Mouse (Mus musculus) intestine, embryonic 14.5 days (tissue): ENCODE measurements around the gene Esyt3. TPM values are rescaled to one million over a fixed set of nuclear protein-coding genes. Genes with fewer than 3 reads are reported as not detected.
A peak's percentile ranks its signal among the peaks of the same experiment; 100 is the strongest.

ENCODE experiments used
- ATAC-seq: fragments of 200-750 bp; cut with Nextera tagmentation; replicated peaks from 2 replicates; pipeline ENCODE4 v1.8.0; 2017; ENCODE audit warnings: low read depth, moderate number of reproducible peaks, moderate TSS enrichment, moderate library complexity; ENCODE audit not compliant: low FRiP score, low TSS enrichment
- DNase-seq: peaks from one replicate; pipeline ENCODE4 v3.0.0-alpha.2; 2018; ENCODE audit warnings: low spot score
- H3K27ac ChIP-seq: fragments of 300-500 bp; sonication (generic); 2 replicates; pipeline ENCODE4 v1.5.1; 2014; ENCODE audit warnings: low read depth, mild to moderate bottlenecking, control low read depth
- H3K27me3 ChIP-seq: fragments of 300-500 bp; sonication (generic); replicated peaks from 2 replicates; pipeline ENCODE4 v1.6.1; 2014; ENCODE audit warnings: low read length, control low read depth; ENCODE audit not compliant: control insufficient read depth, insufficient read depth
- H3K36me3 ChIP-seq: fragments of 300-500 bp; sonication (generic); 2 replicates; pipeline ENCODE4 v1.6.1; 2014; ENCODE audit warnings: low read length, control low read depth; ENCODE audit not compliant: control insufficient read depth, insufficient read depth
- H3K4me1 ChIP-seq: fragments of 300-500 bp; sonication (generic); replicated peaks from 2 replicates; pipeline ENCODE4 v1.6.1; 2014; ENCODE audit warnings: low read length, control low read depth, mixed read lengths; ENCODE audit not compliant: control insufficient read depth, insufficient read depth
- H3K4me2 ChIP-seq: fragments of 300-500 bp; sonication (generic); 2 replicates; pipeline ENCODE4 v1.6.1; 2014; ENCODE audit warnings: low read length
- H3K4me3 ChIP-seq: fragments of 300-500 bp; sonication (generic); 2 replicates; pipeline ENCODE4 v1.5.1; 2014; ENCODE audit warnings: low read depth, low read length, control low read depth, mixed read lengths
- H3K9ac ChIP-seq: fragments of 300-500 bp; sonication (generic); 2 replicates; pipeline ENCODE4 v1.6.1; 2014; ENCODE audit warnings: mild to moderate bottlenecking, low read length
- H3K9me3 ChIP-seq: fragments of 300-500 bp; sonication (generic); 2 replicates; pipeline ENCODE4 v1.6.1; 2016; ENCODE audit warnings: low read length, control low read depth; ENCODE audit not compliant: control insufficient read depth
- WGBS: fragments of 180-500 bp; shearing (Covaris S2); extraction: QIAGEN DNeasy Blood & Tissue Kit; methylation state at CpG from one replicate; pipeline ENCODE4 v1.1.7; 2014; 5-methylcytosine and 5-hydroxymethylcytosine counted together
- polyA plus RNA-seq: library from polyadenylated mRNA; unstranded; fragments of >200 nt; fragmentation: Nextera tagmentation; extraction: Ambion mirVana; gene quantifications from 2 replicates; pipeline ENCODE4 v1.2.1, GENCODE M21; 2014

The Esyt3 gene
- polyA plus RNA-seq, 1 experiment from 2014 or later = 0.24 TPM

- ATAC-seq = peak; percentile 20; the same call in 1 of the 2 replicates
- no peaks in the 10 kb centered on the region for H3K4me1 ChIP-seq
- H3K9ac ChIP-seq = no peak overlapping the region
- 63% methylated on average over 5 of the region's 5 CpGs for WGBS
- H3K4me2 ChIP-seq = no peak overlapping the region
- H3K36me3 ChIP-seq = peaks cover 10% of the 10 kb centered on the region; the same call in 1 of the 2 replicates
- no peak overlapping the region for H3K27ac ChIP-seq
- no peaks in the 10 kb centered on the region for H3K9me3 ChIP-seq
- no peak overlapping the region for H3K4me3 ChIP-seq
- no peaks in the 10 kb centered on the region for H3K27me3 ChIP-seq
- DNase-seq = no peak
Measured at GRCm38 (mm10) chr9:99390201-99390600, 31.8 kb upstream of the Esyt3 start.

GRCm38 (mm10) chr9:99389506-99389905 is 31.1 kb upstream of the Esyt3 start:
- H3K27me3 ChIP-seq = no peaks in the 10 kb centered on the region
- no peaks in the 10 kb centered on the region; the same call in 1 of the 2 replicates for H3K4me1 ChIP-seq
- no peaks in the 10 kb centered on the region for H3K9me3 ChIP-seq
- H3K27ac ChIP-seq = no peak overlapping the region
- H3K36me3 ChIP-seq = peaks cover 10% of the 10 kb centered on the region; the same call in 1 of the 2 replicates
- no peak overlapping the region for H3K4me2 ChIP-seq
- WGBS = 68% methylated on average over 8 of the region's 8 CpGs
- H3K9ac ChIP-seq = no peak overlapping the region
- DNase-seq (no peak), ATAC-seq (no peak)
- no peak overlapping the region for H3K4me3 ChIP-seq

GRCm38 (mm10) chr9:99388856-99389255 is 30.5 kb upstream of the Esyt3 start:
- Histone ChIP-seq H3K27me3 (no peaks in the 10 kb centered on the region), H3K27ac (no peak overlapping the region), H3K36me3 (peaks cover 10% of the 10 kb centered on the region; the same call in 1 of the 2 replicates), H3K9me3 (no peaks in the 10 kb centered on the region), H3K9ac (no peak overlapping the region), H3K4me2 (no peak overlapping the region), H3K4me3 (no peak overlapping the region), H3K4me1 (no peaks in the 10 kb centered on the region; the same call in 1 of the 2 replicates)
- DNase-seq (no peak), ATAC-seq (no peak)
- WGBS = 80% methylated on average over 9 of the region's 9 CpGs

GRCm38 (mm10) chr9:99388078-99388477 is 29.7 kb upstream of the Esyt3 start:
- H3K4me3 ChIP-seq = no peak overlapping the region
- no peaks in the 10 kb centered on the region; the same call in 1 of the 2 replicates for H3K4me1 ChIP-seq
- H3K36me3 ChIP-seq = peaks cover 10% of the 10 kb centered on the region; the same call in 1 of the 2 replicates
- no peak overlapping the region for H3K9ac ChIP-seq
- whole genome bisulfite sequencing = 80% methylated on average over 5 of the region's 5 CpGs
- no peak for DNase-seq
- ATAC-seq = no peak
- no peaks in the 10 kb centered on the region for H3K27me3 ChIP-seq
- no peak overlapping the region for H3K4me2 ChIP-seq
- H3K9me3 ChIP-seq = no peaks in the 10 kb centered on the region
- H3K27ac ChIP-seq = no peak overlapping the region

GRCm38 (mm10) chr9:99382556-99382955 is 24.2 kb upstream of the Esyt3 start:
- H3K9ac ChIP-seq = no peak overlapping the region
- no peaks in the 10 kb centered on the region for H3K36me3 ChIP-seq
- WGBS = 67% methylated on average over 9 of the region's 9 CpGs
- no peaks in the 10 kb centered on the region for H3K9me3 ChIP-seq
- no peak for DNase-seq
- ATAC-seq = no peak
- no peaks in the 10 kb centered on the region for H3K27me3 ChIP-seq
- H3K4me1 ChIP-seq = no peaks in the 10 kb centered on the region; the same call in 1 of the 2 replicates
- H3K4me2 ChIP-seq = no peak overlapping the region
- no peak overlapping the region for H3K27ac ChIP-seq
- H3K4me3 ChIP-seq = no peak overlapping the region

- H3K4me1 ChIP-seq = no peaks in the 10 kb centered on the region; the same call in 1 of the 2 replicates
- no peak overlapping the region for H3K4me3 ChIP-seq
- no peaks in the 10 kb centered on the region for H3K27me3 ChIP-seq
- H3K36me3 ChIP-seq = no peaks in the 10 kb centered on the region
- no peaks in the 10 kb centered on the region for H3K9me3 ChIP-seq
- WGBS = 76% methylated on average over 5 of the region's 5 CpGs
- H3K9ac ChIP-seq = no peak overlapping the region
- H3K4me2 ChIP-seq = no peak overlapping the region
- H3K27ac ChIP-seq = no peak overlapping the region
- ATAC-seq (no peak), DNase-seq (no peak)
Measured at GRCm38 (mm10) chr9:99379194-99379593, 20.8 kb upstream of the Esyt3 start.

- DNase-seq (peak; percentile 78), ATAC-seq (no peak; the same call in 1 of the 2 replicates)
- Histone ChIP-seq H3K27me3 (no peaks in the 10 kb centered on the region), H3K4me3 (no peak overlapping the region), H3K27ac (no peak overlapping the region), H3K9me3 (no peaks in the 10 kb centered on the region), H3K9ac (no peak overlapping the region), H3K4me1 (no peaks in the 10 kb centered on the region), H3K4me2 (no peak overlapping the region), H3K36me3 (no peaks in the 10 kb centered on the region)
- WGBS = 9% methylated on average over 14 of the region's 14 CpGs
Measured at GRCm38 (mm10) chr9:99376591-99377418, 18.4 kb upstream of the Esyt3 start.

GRCm38 (mm10) chr9:99368431-99368830 is 10.1 kb upstream of the Esyt3 start:
- H3K27me3 ChIP-seq = no peaks in the 10 kb centered on the region
- DNase-seq (no peak), ATAC-seq (no peak)
- H3K9ac ChIP-seq = no peak overlapping the region
- H3K9me3 ChIP-seq = no peaks in the 10 kb centered on the region
- no peaks in the 10 kb centered on the region for H3K36me3 ChIP-seq
- no peak overlapping the region for H3K4me3 ChIP-seq
- 69% methylated on average over 7 of the region's 7 CpGs for WGBS
- no peaks in the 10 kb centered on the region for H3K4me1 ChIP-seq
- H3K27ac ChIP-seq = no peak overlapping the region
- H3K4me2 ChIP-seq = no peak overlapping the region

GRCm38 (mm10) chr9:99365906-99366305 is 7.5 kb upstream of the Esyt3 start:
- WGBS = 69% methylated on average over 3 of the region's 3 CpGs
- H3K9ac ChIP-seq = no peak overlapping the region
- no peaks in the 10 kb centered on the region for H3K27me3 ChIP-seq
- no peaks in the 10 kb centered on the region for H3K4me1 ChIP-seq
- DNase-seq = no peak
- no peaks in the 10 kb centered on the region for H3K9me3 ChIP-seq
- ATAC-seq = no peak
- no peaks in the 10 kb centered on the region for H3K36me3 ChIP-seq
- H3K4me3 ChIP-seq = no peak overlapping the region
- H3K27ac ChIP-seq = no peak overlapping the region
- H3K4me2 ChIP-seq = no peak overlapping the region
